Mouse (Mus musculus): ENCODE data around the gene Cdk6. TPM values are rescaled to one million over a fixed set of nuclear protein-coding genes. Genes with fewer than 3 reads are reported as not detected.
"Not testable (repeated sequence)": the region's sequence is repeated elsewhere in the genome, so short reads cannot be mapped to it uniquely, and the experiment has no call there.

Gene Cdk6
- polyA plus RNA-seq, 2 experiments: 5.7 to 13.9 TPM

GRCm38 (mm10) chr5:3405503-3405902 lies 64.2 kb downstream of the Cdk6 start:
- H3K27me3 ChIP-seq (ENCODE audit: control insufficient read depth, insufficient read depth, low read length): no peaks in the 10 kb centered on the region
- H3K27ac ChIP-seq: no peak overlapping the region
- H3K9me3 ChIP-seq (ENCODE audit: control insufficient read depth, low read length): no peaks in the 10 kb centered on the region
- WGBS (ENCODE audit: insufficient replicate concordance): 74% methylated on average over 6 of the region's 6 CpGs
- ATAC-seq (ENCODE audit: insufficient read depth) (no peak), DNase-seq (ENCODE audit: low read depth in 3 of 3, low spot score in 3 of 3) (no peak)
- no peak overlapping the region for H3K9ac ChIP-seq (replicated peaks)
- no peak for TF ChIP-seq EP300 (IDR thresholded peaks at IDR 0.05; ENCODE audit: low read depth)
- TF ChIP-seq CTCF (IDR thresholded peaks at IDR 0.05; ENCODE audit: low read depth): no peak
- no peak overlapping the region for H3K4me2 ChIP-seq (ENCODE audit: low read depth)
- no peaks in the 10 kb centered on the region for H3K36me3 ChIP-seq (replicated peaks; ENCODE audit: control insufficient read depth, insufficient read depth, low read depth)
- no peaks in the 10 kb centered on the region; a peak in 1 of 4 replicates for H3K4me1 ChIP-seq (replicated peaks; ENCODE audit: control insufficient read depth in 2 of 2, insufficient read depth in 2 of 2, low read length in 1 of 2)
- no peak overlapping the region for H3K4me3 ChIP-seq (ENCODE audit: insufficient read depth in 1 of 2, low read depth in 2 of 2, low read length in 2 of 2)

GRCm38 (mm10) chr5:3407926-3408325 lies 66.6 kb downstream of the Cdk6 start:
- Histone ChIP-seq H3K27me3 (ENCODE audit: control insufficient read depth, insufficient read depth, low read length) (no peaks in the 10 kb centered on the region), H3K4me1 (replicated peaks; ENCODE audit: control insufficient read depth in 2 of 2, insufficient read depth in 2 of 2, low read length in 1 of 2) (no peaks in the 10 kb centered on the region; a peak in 1 of 4 replicates), H3K36me3 (replicated peaks; ENCODE audit: control insufficient read depth, insufficient read depth, low read depth) (no peaks in the 10 kb centered on the region), H3K27ac (no peak overlapping the region), H3K4me2 (ENCODE audit: low read depth) (no peak overlapping the region), H3K4me3 (ENCODE audit: insufficient read depth in 1 of 2, low read depth in 2 of 2, low read length in 2 of 2) (no peak overlapping the region), H3K9ac (replicated peaks) (no peak overlapping the region), H3K9me3 (ENCODE audit: control insufficient read depth, low read length) (no peaks in the 10 kb centered on the region)
- TF ChIP-seq EP300 (IDR thresholded peaks at IDR 0.05; ENCODE audit: low read depth) (no peak), CTCF (IDR thresholded peaks at IDR 0.05; ENCODE audit: low read depth) (no peak)
- WGBS (ENCODE audit: insufficient replicate concordance): 73% methylated on average over 9 of the region's 9 CpGs
- ATAC-seq (ENCODE audit: insufficient read depth): no peak
- no peak for DNase-seq (ENCODE audit: low read depth in 3 of 3, low spot score in 3 of 3)

- not testable (repeated sequence) for H3K27ac ChIP-seq; H3K4me2 ChIP-seq (ENCODE audit: low read depth); H3K9ac ChIP-seq (replicated peaks); H3K27me3 ChIP-seq (ENCODE audit: control insufficient read depth, insufficient read depth, low read length); H3K9me3 ChIP-seq (ENCODE audit: control insufficient read depth, low read length); H3K36me3 ChIP-seq (replicated peaks; ENCODE audit: control insufficient read depth, insufficient read depth, low read depth); H3K4me3 ChIP-seq (ENCODE audit: insufficient read depth in 1 of 2, low read depth in 2 of 2, low read length in 2 of 2); DNase-seq (ENCODE audit: low read depth in 3 of 3, low spot score in 3 of 3); H3K4me1 ChIP-seq (replicated peaks; ENCODE audit: control insufficient read depth in 2 of 2, insufficient read depth in 2 of 2, low read length in 1 of 2)
- 64% methylated on average over 1 of the region's 1 CpGs for WGBS (ENCODE audit: insufficient replicate concordance)
- ATAC-seq (ENCODE audit: insufficient read depth): peak; percentile 52; the same call in 1 of the 2 replicates
Observed at GRCm38 (mm10) chr5:3418183-3418582, 76.9 kb downstream of the Cdk6 start.

- Histone ChIP-seq H3K4me1 (replicated peaks; ENCODE audit: control insufficient read depth in 2 of 2, insufficient read depth in 2 of 2, low read length in 1 of 2) (peaks cover 0 to 8% of the 10 kb centered on the region in 2 experiments; a peak in 2 of 4 replicates), H3K27ac (no peak overlapping the region), H3K4me3 (ENCODE audit: insufficient read depth in 1 of 2, low read depth in 2 of 2, low read length in 2 of 2) (no peak overlapping the region), H3K9ac (replicated peaks) (no peak overlapping the region), H3K27me3 (ENCODE audit: control insufficient read depth, insufficient read depth, low read length) (no peaks in the 10 kb centered on the region), H3K36me3 (replicated peaks; ENCODE audit: control insufficient read depth, insufficient read depth, low read depth) (no peaks in the 10 kb centered on the region), H3K4me2 (ENCODE audit: low read depth) (no peak overlapping the region), H3K9me3 (ENCODE audit: control insufficient read depth, low read length) (no peaks in the 10 kb centered on the region)
- no peak for TF ChIP-seq EP300 (IDR thresholded peaks at IDR 0.05; ENCODE audit: low read depth)
- no peak for TF ChIP-seq CTCF (IDR thresholded peaks at IDR 0.05; ENCODE audit: low read depth)
- WGBS (ENCODE audit: insufficient replicate concordance): 61% methylated on average over 10 of the region's 10 CpGs
- DNase-seq (ENCODE audit: low read depth in 3 of 3, low spot score in 3 of 3) (no peak), ATAC-seq (ENCODE audit: insufficient read depth) (no peak)
Observed at GRCm38 (mm10) chr5:3420094-3420831, 79.0 kb downstream of the Cdk6 start.

- no peaks in the 10 kb centered on the region for H3K36me3 ChIP-seq (replicated peaks; ENCODE audit: control insufficient read depth, insufficient read depth, low read depth)
- ATAC-seq (ENCODE audit: insufficient read depth) (no peak), DNase-seq (ENCODE audit: low read depth in 3 of 3, low spot score in 3 of 3) (no peak)
- TF ChIP-seq EP300 (IDR thresholded peaks at IDR 0.05; ENCODE audit: low read depth): no peak
- no peak for TF ChIP-seq CTCF (IDR thresholded peaks at IDR 0.05; ENCODE audit: low read depth)
- H3K4me2 ChIP-seq (ENCODE audit: low read depth): no peak overlapping the region
- no peak overlapping the region for H3K9ac ChIP-seq (replicated peaks)
- 64% methylated on average over 3 of the region's 3 CpGs for WGBS (ENCODE audit: insufficient replicate concordance)
- H3K27ac ChIP-seq: no peak overlapping the region
- no peaks in the 10 kb centered on the region for H3K27me3 ChIP-seq (ENCODE audit: control insufficient read depth, insufficient read depth, low read length)
- H3K4me3 ChIP-seq (ENCODE audit: insufficient read depth in 1 of 2, low read depth in 2 of 2, low read length in 2 of 2): no peak overlapping the region
- H3K4me1 ChIP-seq (replicated peaks; ENCODE audit: control insufficient read depth in 2 of 2, insufficient read depth in 2 of 2, low read length in 1 of 2): peaks cover 0 to 8% of the 10 kb centered on the region in 2 experiments; a peak in 2 of 4 replicates
- no peaks in the 10 kb centered on the region for H3K9me3 ChIP-seq (ENCODE audit: control insufficient read depth, low read length)
Observed at GRCm38 (mm10) chr5:3420832-3421228, 79.5 kb downstream of the Cdk6 start.

- H3K27ac ChIP-seq; H3K9ac ChIP-seq (replicated peaks); H3K4me1 ChIP-seq (replicated peaks; ENCODE audit: control insufficient read depth in 2 of 2, insufficient read depth in 2 of 2, low read length in 1 of 2); H3K4me2 ChIP-seq (ENCODE audit: low read depth); ATAC-seq (ENCODE audit: insufficient read depth); H3K4me3 ChIP-seq (ENCODE audit: insufficient read depth in 1 of 2, low read depth in 2 of 2, low read length in 2 of 2); DNase-seq (ENCODE audit: low read depth in 3 of 3, low spot score in 3 of 3); H3K27me3 ChIP-seq (ENCODE audit: control insufficient read depth, insufficient read depth, low read length); H3K36me3 ChIP-seq (replicated peaks; ENCODE audit: control insufficient read depth, insufficient read depth, low read depth); H3K9me3 ChIP-seq (ENCODE audit: control insufficient read depth, low read length): not testable (repeated sequence)
- WGBS (ENCODE audit: insufficient replicate concordance): 77% methylated on average over 19 of the region's 20 CpGs
Observed at GRCm38 (mm10) chr5:3433131-3433700, 91.9 kb downstream of the Cdk6 start.

GRCm38 (mm10) chr5:3434105-3434504 lies 92.8 kb downstream of the Cdk6 start:
- not testable (repeated sequence) for H3K36me3 ChIP-seq (replicated peaks; ENCODE audit: control insufficient read depth, insufficient read depth, low read depth); H3K4me2 ChIP-seq (ENCODE audit: low read depth); H3K4me3 ChIP-seq (ENCODE audit: insufficient read depth in 1 of 2, low read depth in 2 of 2, low read length in 2 of 2); H3K27me3 ChIP-seq (ENCODE audit: control insufficient read depth, insufficient read depth, low read length); H3K9ac ChIP-seq (replicated peaks); DNase-seq (ENCODE audit: low read depth in 3 of 3, low spot score in 3 of 3); H3K27ac ChIP-seq; H3K4me1 ChIP-seq (replicated peaks; ENCODE audit: control insufficient read depth in 2 of 2, insufficient read depth in 2 of 2, low read length in 1 of 2); ATAC-seq (ENCODE audit: insufficient read depth); H3K9me3 ChIP-seq (ENCODE audit: control insufficient read depth, low read length)
- 84% methylated on average over 5 of the region's 5 CpGs for WGBS (ENCODE audit: insufficient replicate concordance)

All from liver, embryonic 14.5 days (tissue).